Comparison of ENCODE assay signal across 16 mouse cellular contexts in genomic region chr10:118714179-118714581, GRCm38 (mm10).
DNase-seq lines count a peak whose midpoint lies in the region; ATAC-seq and TF ChIP-seq lines count a peak whose summit lies in the region.
"Had no signal": no experiment of that assay in that cellular context is flagged by ENCODE, and none has a peak within 500 bp of the region (broad histone marks: within the 10 kb centered on the region; RNA-seq: fewer than 3 reads in every experiment).

No protein-coding gene starts in this region.

- H3K9me3 ChIP-seq in CH12.LX (replicated peaks; ENCODE audit: low read length), result no peaks in the 10 kb centered on the region
- H3K9me3 ChIP-seq in megakaryocyte, embryonic 14.5 days, result peaks cover 3% of the 10 kb centered on the region; the same call in 1 of the 2 replicates
- no peaks in the 10 kb centered on the region for H3K9me3 ChIP-seq in hindbrain, embryonic 11.5 days (ENCODE audit: control insufficient read depth, low read length)
- H3K9me3 ChIP-seq: forebrain, embryonic 12.5 days; intestine, embryonic 15.5 days; neural tube, embryonic 12.5 days had no signal

- H3K27me3 ChIP-seq in CH12.LX (replicated peaks), result no peaks in the 10 kb centered on the region
- no peaks in the 10 kb centered on the region for H3K27me3 ChIP-seq in megakaryocyte, embryonic 14.5 days (replicated peaks)
- H3K27me3 ChIP-seq in hindbrain, embryonic 11.5 days (ENCODE audit: control insufficient read depth, insufficient read depth, low read length), result no peaks in the 10 kb centered on the region
- H3K27me3 ChIP-seq: forebrain, embryonic 12.5 days; intestine, embryonic 15.5 days; neural tube, embryonic 12.5 days had no signal

- dilution Hi-C loops in CH12.LX (cut with MboI; ENCODE audit: extremely low pct_ligation_motif_present, extremely low pct_unique_long_range_greater_than_20kb, low sequenced_read_pairs), result no loop called here

- peak overlapping the region; percentile 2; the same call in 1 of the 2 replicates for H3K4me2 ChIP-seq in CH12.LX (ENCODE audit: insufficient read depth, low read depth, poor library complexity, severe bottlenecking)
- H3K4me2 ChIP-seq in hindbrain, embryonic 11.5 days (replicated peaks; ENCODE audit: low read depth, low read length), result no peak overlapping the region
- H3K4me2 ChIP-seq: forebrain, embryonic 12.5 days; intestine, embryonic 15.5 days; neural tube, embryonic 12.5 days had no signal

- WGBS in hindbrain, embryonic 11.5 days, result 90% methylated on average over 17 of the region's 17 CpGs

- no peaks in the 10 kb centered on the region for H3K79me2 ChIP-seq in CH12.LX (replicated peaks; ENCODE audit: control insufficient read depth, extremely low read depth, insufficient read depth, poor library complexity, severe bottlenecking)

- no peaks in the 10 kb centered on the region for H3K36me3 ChIP-seq in CH12.LX (replicated peaks in 1 of 2; ENCODE audit: control insufficient read depth in 1 of 2, insufficient read depth in 1 of 2, low read length in 1 of 2)
- no peaks in the 10 kb centered on the region for H3K36me3 ChIP-seq in megakaryocyte, embryonic 14.5 days (replicated peaks; ENCODE audit: low read length)
- H3K36me3 ChIP-seq in hindbrain, embryonic 11.5 days (ENCODE audit: control insufficient read depth, insufficient read depth, low read length), result no peaks in the 10 kb centered on the region
- H3K36me3 ChIP-seq: forebrain, embryonic 12.5 days; intestine, embryonic 15.5 days; neural tube, embryonic 12.5 days had no signal

- no peak overlapping the region for H3K9ac ChIP-seq in CH12.LX (ENCODE audit: insufficient read depth, low read depth)
- no peak overlapping the region for H3K9ac ChIP-seq in hindbrain, embryonic 11.5 days (ENCODE audit: low read depth, low read length)
- H3K9ac ChIP-seq: forebrain, embryonic 12.5 days; intestine, embryonic 15.5 days; liver, embryonic 14.5 days; neural tube, embryonic 12.5 days had no signal

- TF ChIP-seq RAD21 in CH12.LX (IDR thresholded peaks at IDR 0.05; ENCODE audit: low read depth, low read length), result no peak

- no peak overlapping the region for H3K4me3 ChIP-seq in CH12.LX (replicated peaks in 1 of 3; ENCODE audit: low read depth in 2 of 3, low read length in 2 of 3, poor library complexity in 1 of 3)
- H3K4me3 ChIP-seq in megakaryocyte, embryonic 14.5 days (replicated peaks), result peak overlapping the region; percentile 78
- no peak overlapping the region for H3K4me3 ChIP-seq in hindbrain, embryonic 11.5 days (ENCODE audit: low read depth, low read length)
- H3K4me3 ChIP-seq: forebrain, embryonic 12.5 days; intestine, embryonic 15.5 days; neural tube, embryonic 12.5 days had no signal

- ATAC-seq in hindbrain, embryonic 11.5 days (ENCODE audit: low FRiP score), result no peak
- ATAC-seq in erythroblast, adult 5-6 weeks (replicated peaks; ENCODE audit: low FRiP score, poor library complexity, severe bottlenecking), result no peak
- ATAC-seq: intestine, embryonic 15.5 days had no signal

- TF ChIP-seq POLR2A in CH12.LX (IDR thresholded peaks at IDR 0.05; ENCODE audit: low read depth, low read length), result no peak

- in situ Hi-C loops in CH12.LX (cut with MboI; ENCODE audit: low pct_ligation_motif_present, low pct_unique_long_range_greater_than_20kb, low sequenced_read_pairs), result no loop called here

- no peak for TF ChIP-seq EP300 in CH12.LX (IDR thresholded peaks at IDR 0.05; ENCODE audit: low read length)

- DNase-seq in lung, postnatal 10 days, result peak; percentile 39
- no peak for DNase-seq in lung, postnatal 36 days
- DNase-seq in CH12.LX (ENCODE audit: extremely low read depth), result peak; percentile 26
- DNase-seq in thymus, postnatal 0 days (ENCODE audit: low spot score), result peak; percentile 37
- DNase-seq in hindbrain, embryonic 11.5 days (ENCODE audit: low spot score), result no peak
- DNase-seq in right cerebral cortex, postnatal 36 days (ENCODE audit: low spot score in 2 of 2), result no peak
- DNase-seq: cerebellum, adult 8-10 months; gastrocnemius, postnatal 14 days; right cerebral cortex, postnatal 14 days had no signal

- no peak overlapping the region for H3K27ac ChIP-seq in CH12.LX (ENCODE audit: insufficient read depth, low read depth)
- H3K27ac ChIP-seq in hindbrain, embryonic 11.5 days (ENCODE audit: low read depth, low read length), result no peak overlapping the region
- H3K27ac ChIP-seq: forebrain, embryonic 12.5 days; intestine, embryonic 15.5 days; liver, embryonic 14.5 days; macrophage; neural tube, embryonic 12.5 days had no signal

- TF ChIP-seq CTCF in CH12.LX (conservative IDR thresholded peaks at IDR 0.05 in 1 of 2, IDR thresholded peaks at IDR 0.05 in 1 of 2; ENCODE audit: low read depth in 2 of 2, low read length in 2 of 2), result no peak

- peaks cover 9 to 17% of the 10 kb centered on the region in 2 experiments; a peak in 3 of 4 replicates for H3K4me1 ChIP-seq in CH12.LX (ENCODE audit: control insufficient read depth in 1 of 2, insufficient read depth in 2 of 2)
- H3K4me1 ChIP-seq in megakaryocyte, embryonic 14.5 days, result peaks cover 50% of the 10 kb centered on the region
- no peaks in the 10 kb centered on the region for H3K4me1 ChIP-seq in hindbrain, embryonic 11.5 days (replicated peaks; ENCODE audit: control insufficient read depth, insufficient read depth, low read length)
- H3K4me1 ChIP-seq: intestine, embryonic 15.5 days; neural tube, embryonic 12.5 days had no signal

TF ChIP-seq in CH12.LX, 34 proteins besides CTCF, POLR2A, EP300 and RAD21:
- TF ChIP-seq JUND (conservative IDR thresholded peaks at IDR 0.05; ENCODE audit: low read depth, low read length) (no peak), MYC (IDR thresholded peaks at IDR 0.05; ENCODE audit: low read depth, low read length) (no peak), IRF4 (IDR thresholded peaks at IDR 0.05; ENCODE audit: low read depth, low read length) (0 out of 2 replicates have a peak, but pooled peaks have one; percentile 10), MEF2A (IDR thresholded peaks at IDR 0.05; ENCODE audit: borderline replicate concordance, low read depth, low read length) (no peak), PAX5 (IDR thresholded peaks at IDR 0.05; ENCODE audit: low read length) (no peak), GABPA (IDR thresholded peaks at IDR 0.05; ENCODE audit: insufficient replicate concordance, low read depth, low read length) (no peak), POLR2AphosphoS2 (IDR thresholded peaks at IDR 0.05; ENCODE audit: low read depth, low read length) (no peak), NRF1 (IDR thresholded peaks at IDR 0.05; ENCODE audit: low read depth, low read length) (peak; percentile 63), HCFC1 (IDR thresholded peaks at IDR 0.05; ENCODE audit: low read depth, low read length) (no peak), SIN3A (IDR thresholded peaks at IDR 0.05; ENCODE audit: low read length) (no peak), ZKSCAN1 (IDR thresholded peaks at IDR 0.05; ENCODE audit: borderline replicate concordance, low read depth, low read length) (no peak)
TF ChIP-seq in CH12.LX: peak in this region for 2.

Comparison
In these comparisons a context has a peak if more than half of its experiments do, and no peak if none do; other contexts are left out.
1. DNase-seq: peak in lung, postnatal 10 days (single experiment), CH12.LX (single experiment) and thymus, postnatal 0 days (single experiment); none in lung, postnatal 36 days (single experiment), hindbrain, embryonic 11.5 days (single experiment) and right cerebral cortex, postnatal 36 days (0 of 2).